Mouse (Mus musculus): ENCODE measurements around the gene Bmi1.

Bmi1 gene

GRCm38 (mm10) chr2:18688286-18688685 lies 11.5 kb downstream of the Bmi1 start:
- DNase-seq (ENCODE audit: low spot score in 2 of 2), result no peak

GRCm38 (mm10) chr2:18688708-18689063 lies 11.9 kb downstream of the Bmi1 start:
- peak in 1 of 2 experiments; percentile 46 for DNase-seq (ENCODE audit: low spot score in 2 of 2)

- peak in 1 of 2 experiments; percentile 51 for DNase-seq (ENCODE audit: low spot score in 2 of 2)
Measured at GRCm38 (mm10) chr2:18689064-18689921, 12.5 kb downstream of the Bmi1 start.

GRCm38 (mm10) chr2:18690055-18690691 lies 13.4 kb downstream of the Bmi1 start:
- DNase-seq (ENCODE audit: low spot score in 2 of 2), result no peak

GRCm38 (mm10) chr2:18690756-18691155 lies 13.9 kb downstream of the Bmi1 start:
- no peak for DNase-seq (ENCODE audit: low spot score in 2 of 2)

GRCm38 (mm10) chr2:18692031-18692430 lies 15.2 kb downstream of the Bmi1 start:
- no peak for DNase-seq (ENCODE audit: low spot score in 2 of 2)

- DNase-seq (ENCODE audit: low spot score in 2 of 2), result no peak
Measured at GRCm38 (mm10) chr2:18692548-18692947, 15.7 kb downstream of the Bmi1 start.

GRCm38 (mm10) chr2:18693491-18693870 lies 16.7 kb downstream of the Bmi1 start:
- no peak for DNase-seq (ENCODE audit: low spot score in 2 of 2)

GRCm38 (mm10) chr2:18693871-18694610 lies 17.2 kb downstream of the Bmi1 start, which contains the start of gene Spag6:
Spag6 (plus strand) TSS chr2:18694032.
- peak; percentile 82 to 86 for DNase-seq (ENCODE audit: low spot score in 2 of 2)

GRCm38 (mm10) chr2:18694611-18694950 lies 17.8 kb downstream of the Bmi1 start:
- DNase-seq (ENCODE audit: low spot score in 2 of 2), result no peak

- DNase-seq (ENCODE audit: low spot score in 2 of 2), result no peak
Measured at GRCm38 (mm10) chr2:18695163-18695562, 18.3 kb downstream of the Bmi1 start.

GRCm38 (mm10) chr2:18695629-18696150 lies 18.9 kb downstream of the Bmi1 start:
- no peak for DNase-seq (ENCODE audit: low spot score in 2 of 2)

GRCm38 (mm10) chr2:18697591-18698244 lies 20.9 kb downstream of the Bmi1 start:
- DNase-seq (ENCODE audit: low spot score in 2 of 2), result no peak

GRCm38 (mm10) chr2:18698663-18699385 lies 22.0 kb downstream of the Bmi1 start:
- DNase-seq (ENCODE audit: low spot score in 2 of 2), result no peak

GRCm38 (mm10) chr2:18699401-18699990 lies 22.7 kb downstream of the Bmi1 start:
- no peak for DNase-seq (ENCODE audit: low spot score in 2 of 2)

- DNase-seq (ENCODE audit: low spot score in 2 of 2), result no peak
Measured at GRCm38 (mm10) chr2:18710356-18710755, 33.5 kb downstream of the Bmi1 start.

- DNase-seq (ENCODE audit: low spot score in 2 of 2), result no peak
Measured at GRCm38 (mm10) chr2:18713071-18713470, 36.3 kb downstream of the Bmi1 start.

GRCm38 (mm10) chr2:18714337-18714736 lies 37.5 kb downstream of the Bmi1 start:
- no peak for DNase-seq (ENCODE audit: low spot score in 2 of 2)

GRCm38 (mm10) chr2:18718521-18718920 lies 41.7 kb downstream of the Bmi1 start:
- no peak for DNase-seq (ENCODE audit: low spot score in 2 of 2)

- no peak for DNase-seq (ENCODE audit: low spot score in 2 of 2)
Measured at GRCm38 (mm10) chr2:18722208-18722830, 45.5 kb downstream of the Bmi1 start.
